Mouse (Mus musculus) B cell, adult 67 days (primary cell): ENCODE measurements around the gene Pglyrp2. TPM values are rescaled to one million over a fixed set of nuclear protein-coding genes. Genes with fewer than 3 reads are reported as not detected.

Source experiments
- total RNA-seq, 2 experiments: library from RNA; stranded (reverse); gene quantifications; 4 replicates each; pipeline ENCODE4 v1.2.4; 2023

The Pglyrp2 gene
- 10 to 100 TPM; 35.9 to 45.0 TPM for total RNA-seq

GRCm38 (mm10) chr17:32424034-32424433 is at the start of gene Pglyrp2:
TSS of gene Pglyrp2 (minus strand) at chr17:32424167.

GRCm38 (mm10) chr17:32452482-32452881 is 28.5 kb upstream of the Pglyrp2 start, which contains the start of gene Cyp4f39:
TSS of gene Cyp4f39 (plus strand) at chr17:32452723.

GRCm38 (mm10) chr17:32403417-32403816 is 20.6 kb downstream of the Pglyrp2 start, which contains the start of gene Rasal3:
TSS of gene Rasal3 (minus strand) at chr17:32403583.

GRCm38 (mm10) chr17:32389101-32389659 is 34.8 kb downstream of the Pglyrp2 start, which contains the start of gene Wiz:
TSS of gene Wiz (minus strand) at chr17:32389439.

Other genes with a start within 250 kb of the Pglyrp2 start
- 1 to 10 TPM; 1.6 to 2.2 TPM for gene Ephx3, start 234.6 kb downstream of the Pglyrp2 start, total RNA-seq
- gene Brd4, start 139.4 kb downstream of the Pglyrp2 start, total RNA-seq: 100 to 1,000 TPM; 291 to 310 TPM
- 100 to 1,000 TPM; 321 to 345 TPM for gene Akap8, start 102.9 kb downstream of the Pglyrp2 start, total RNA-seq
- gene Akap8l, start 73.6 kb downstream of the Pglyrp2 start, total RNA-seq: 100 to 1,000 TPM; 224 to 249 TPM
- gene Wiz, start 34.7 kb downstream of the Pglyrp2 start, total RNA-seq: 10 to 100 TPM; 39.2 to 41.5 TPM
- 100 to 1,000 TPM; 340 to 356 TPM for gene Rasal3, start 20.6 kb downstream of the Pglyrp2 start, total RNA-seq
- gene Cyp4f39, start 28.6 kb upstream of the Pglyrp2 start, total RNA-seq: not detected
- under 1 TPM; 0.23 to 0.36 TPM for gene Cyp4f17, start 81.9 kb upstream of the Pglyrp2 start, total RNA-seq
- gene Cyp4f16, start 112.4 kb upstream of the Pglyrp2 start, total RNA-seq: 1 to 10 TPM; 2.2 to 4.1 TPM
- gene Cyp4f37, start 197.1 kb upstream of the Pglyrp2 start, total RNA-seq: not detected
- not detected for gene Cyp4f40, start 234.7 kb upstream of the Pglyrp2 start, total RNA-seq